Mouse (Mus musculus) lung, embryonic 15.5 days (tissue): ENCODE data around the gene Ets1. TPM values are rescaled to one million over a fixed set of nuclear protein-coding genes. Genes with fewer than 3 reads are reported as not detected.

Source experiments
- ATAC-seq: fragments of 200-750 bp; cut with Nextera tagmentation; 2 replicates; pipeline ENCODE4 v1.8.0; 2017; ENCODE audit warnings: moderate number of reproducible peaks, borderline replicate concordance; ENCODE audit not compliant: low FRiP score, low TSS enrichment; ENCODE audit errors: extremely low read depth
- H3K27ac ChIP-seq: fragments of 300-500 bp; sonication (generic); 2 replicates; pipeline ENCODE4 v1.5.1; 2015; ENCODE audit warnings: moderate library complexity, mild to moderate bottlenecking, inconsistent platforms
- H3K27me3 ChIP-seq: fragments of 300-500 bp; sonication (generic); 2 replicates; pipeline ENCODE4 v1.6.1; 2015; ENCODE audit warnings: inconsistent platforms
- H3K36me3 ChIP-seq: fragments of 300-500 bp; sonication (generic); 2 replicates; pipeline ENCODE4 v1.6.1; 2015; ENCODE audit warnings: inconsistent platforms
- H3K4me1 ChIP-seq: fragments of 300-500 bp; sonication (generic); 2 replicates; pipeline ENCODE4 v1.6.1; 2015; ENCODE audit warnings: inconsistent platforms
- H3K4me2 ChIP-seq: fragments of 300-500 bp; sonication (generic); 2 replicates; pipeline ENCODE4 v1.6.1; 2015; ENCODE audit warnings: inconsistent platforms, mild to moderate bottlenecking, moderate library complexity
- H3K4me3 ChIP-seq: fragments of 300-500 bp; sonication (generic); 2 replicates; pipeline ENCODE4 v1.5.1; 2015; ENCODE audit warnings: mild to moderate bottlenecking, inconsistent platforms
- H3K9ac ChIP-seq: fragments of 300-500 bp; sonication (generic); 2 replicates; pipeline ENCODE4 v1.6.1; 2015; ENCODE audit warnings: inconsistent platforms
- H3K9me3 ChIP-seq: fragments of 300-500 bp; sonication (generic); 2 replicates; pipeline ENCODE4 v1.6.1; 2016; ENCODE audit warnings: inconsistent platforms
- WGBS: fragments of 180-500 bp; shearing (Covaris S2); methylation state at CpG from one replicate; pipeline ENCODE4 v1.1.7; 2015; 5-methylcytosine and 5-hydroxymethylcytosine counted together
- polyA plus RNA-seq: library from polyadenylated mRNA; unstranded; fragments of >200 nt; fragmentation: Nextera tagmentation; extraction: Ambion mirVana; gene quantifications from 2 replicates; pipeline ENCODE4 v1.2.1, GENCODE M21; 2015

The Ets1 gene
- polyA plus RNA-seq, 1 experiment from 2014 or later = 106 TPM

- ATAC-seq = no peak
- Histone ChIP-seq H3K36me3 (no peaks in the 10 kb centered on the region), H3K4me3 (no peak overlapping the region), H3K4me1 (peaks cover 8% of the 10 kb centered on the region; the same call in 1 of the 2 replicates), H3K9me3 (no peaks in the 10 kb centered on the region), H3K9ac (no peak overlapping the region), H3K4me2 (no peak overlapping the region), H3K27me3 (no peaks in the 10 kb centered on the region), H3K27ac (no peak overlapping the region)
- 69% methylated on average over 2 of the region's 2 CpGs for WGBS
These were observed 56.9 kb downstream of the Ets1 start for GRCm38 (mm10) chr9:32692944-32693343.

GRCm38 (mm10) chr9:32693411-32693810 is 57.4 kb downstream of the Ets1 start:
- H3K9me3 ChIP-seq = no peaks in the 10 kb centered on the region
- 61% methylated on average over 3 of the region's 3 CpGs for WGBS
- H3K27ac ChIP-seq = no peak overlapping the region
- H3K27me3 ChIP-seq = no peaks in the 10 kb centered on the region
- no peaks in the 10 kb centered on the region for H3K36me3 ChIP-seq
- H3K4me3 ChIP-seq = no peak overlapping the region
- H3K4me2 ChIP-seq = no peak overlapping the region
- H3K4me1 ChIP-seq = peaks cover 8% of the 10 kb centered on the region; the same call in 1 of the 2 replicates
- no peak for ATAC-seq
- no peak overlapping the region for H3K9ac ChIP-seq

GRCm38 (mm10) chr9:32694111-32694824 is 58.2 kb downstream of the Ets1 start:
- no peak overlapping the region for H3K4me2 ChIP-seq

GRCm38 (mm10) chr9:32694916-32695490 is 59.0 kb downstream of the Ets1 start:
- no peaks in the 10 kb centered on the region for H3K36me3 ChIP-seq
- no peaks in the 10 kb centered on the region for H3K27me3 ChIP-seq
- peak overlapping the region; percentile 89 for H3K4me2 ChIP-seq
- H3K9ac ChIP-seq = peak overlapping the region; percentile 65
- WGBS = 46% methylated on average over 4 of the region's 4 CpGs
- peaks cover 21% of the 10 kb centered on the region for H3K4me1 ChIP-seq
- peak overlapping the region; percentile 78 for H3K4me3 ChIP-seq
- peak overlapping the region; percentile 96 for H3K27ac ChIP-seq
- ATAC-seq = no peak
- H3K9me3 ChIP-seq = no peaks in the 10 kb centered on the region

More at GRCm38 (mm10) chr9:32694111-32694824, 58.2 kb downstream of the Ets1 start:
- Histone ChIP-seq H3K27ac (no peak overlapping the region), H3K9ac (no peak overlapping the region), H3K36me3 (no peaks in the 10 kb centered on the region), H3K9me3 (no peaks in the 10 kb centered on the region), H3K27me3 (no peaks in the 10 kb centered on the region), H3K4me3 (no peak overlapping the region), H3K4me1 (peaks cover 14% of the 10 kb centered on the region)
- ATAC-seq = no peak
- 65% methylated on average over 12 of the region's 12 CpGs for WGBS

GRCm38 (mm10) chr9:32695492-32696190 is 59.6 kb downstream of the Ets1 start:
- H3K9me3 ChIP-seq = no peaks in the 10 kb centered on the region
- peaks cover 27% of the 10 kb centered on the region for H3K4me1 ChIP-seq
- ATAC-seq = peak; percentile 98
- peak overlapping the region; percentile 96 for H3K27ac ChIP-seq
- peak overlapping the region; percentile 80 for H3K9ac ChIP-seq
- H3K4me2 ChIP-seq = peak overlapping the region; percentile 89
- H3K27me3 ChIP-seq = no peaks in the 10 kb centered on the region
- no peaks in the 10 kb centered on the region for H3K36me3 ChIP-seq
- under 1% methylated on average over 65 of the region's 67 CpGs for WGBS
- peak overlapping the region; percentile 78 for H3K4me3 ChIP-seq

- H3K4me1 ChIP-seq = peaks cover 34% of the 10 kb centered on the region
- H3K9ac ChIP-seq = peak overlapping the region; percentile 80
- peak; percentile 44 for ATAC-seq
- peak overlapping the region; percentile 78 for H3K4me3 ChIP-seq
- peak overlapping the region; percentile 96 for H3K27ac ChIP-seq
- H3K36me3 ChIP-seq = no peaks in the 10 kb centered on the region
- 1% methylated on average over 13 of the region's 13 CpGs for WGBS
- no peaks in the 10 kb centered on the region for H3K27me3 ChIP-seq
- no peaks in the 10 kb centered on the region for H3K9me3 ChIP-seq
- peak overlapping the region; percentile 89 for H3K4me2 ChIP-seq
These were observed 60.2 kb downstream of the Ets1 start for GRCm38 (mm10) chr9:32696259-32696658.

- H3K36me3 ChIP-seq = no peaks in the 10 kb centered on the region
- WGBS = 3% methylated on average over 7 of the region's 7 CpGs
- peaks cover 38% of the 10 kb centered on the region for H3K4me1 ChIP-seq
These were observed 60.7 kb downstream of the Ets1 start for GRCm38 (mm10) chr9:32696717-32697116.

GRCm38 (mm10) chr9:32697291-32698110 is 61.5 kb downstream of the Ets1 start:
- Histone ChIP-seq H3K4me3 (peak overlapping the region; percentile 78), H3K4me2 (peak overlapping the region; percentile 89), H3K4me1 (peaks cover 45% of the 10 kb centered on the region), H3K9me3 (no peaks in the 10 kb centered on the region), H3K27ac (peak overlapping the region; percentile 96), H3K36me3 (no peaks in the 10 kb centered on the region), H3K27me3 (no peaks in the 10 kb centered on the region), H3K9ac (peak overlapping the region; percentile 80)
- 27% methylated on average over 9 of the region's 9 CpGs for WGBS
- ATAC-seq = no peak

More at GRCm38 (mm10) chr9:32696717-32697116, 60.7 kb downstream of the Ets1 start:
- H3K4me3 ChIP-seq = peak overlapping the region; percentile 78
- peak overlapping the region; percentile 96 for H3K27ac ChIP-seq
- H3K9me3 ChIP-seq = no peaks in the 10 kb centered on the region
- peak overlapping the region; percentile 89 for H3K4me2 ChIP-seq
- no peaks in the 10 kb centered on the region for H3K27me3 ChIP-seq
- peak overlapping the region; percentile 80 for H3K9ac ChIP-seq
- ATAC-seq = peak; percentile 37

GRCm38 (mm10) chr9:32698766-32699165 is 62.7 kb downstream of the Ets1 start:
- no peak overlapping the region for H3K9ac ChIP-seq
- peaks cover 55% of the 10 kb centered on the region for H3K4me1 ChIP-seq
- no peaks in the 10 kb centered on the region for H3K27me3 ChIP-seq
- H3K27ac ChIP-seq = no peak overlapping the region
- no peaks in the 10 kb centered on the region for H3K9me3 ChIP-seq
- H3K4me3 ChIP-seq = peak overlapping the region; percentile 28
- ATAC-seq = no peak
- peak overlapping the region; percentile 51 for H3K4me2 ChIP-seq
- no peaks in the 10 kb centered on the region for H3K36me3 ChIP-seq
- WGBS = 69% methylated on average over 4 of the region's 4 CpGs

GRCm38 (mm10) chr9:32699391-32699841 is 63.4 kb downstream of the Ets1 start:
- Histone ChIP-seq H3K27me3 (no peaks in the 10 kb centered on the region), H3K4me3 (peak overlapping the region; percentile 28), H3K36me3 (no peaks in the 10 kb centered on the region), H3K9me3 (no peaks in the 10 kb centered on the region), H3K27ac (0 out of 2 replicates have a peak overlapping the region, but pooled peaks have one; percentile 26), H3K9ac (peak overlapping the region; percentile 36; the same call in 1 of the 2 replicates), H3K4me1 (peaks cover 54% of the 10 kb centered on the region), H3K4me2 (peak overlapping the region; percentile 51)
- whole genome bisulfite sequencing = 59% methylated on average over 8 of the region's 8 CpGs
- no peak for ATAC-seq
